Mouse (Mus musculus) CH12.LX (cell line): ENCODE results near the gene Axdnd1. TPM values are rescaled to one million over a fixed set of nuclear protein-coding genes. Genes with fewer than 3 reads are reported as not detected.

Experiments
- DNase-seq: peaks from one replicate; pipeline ENCODE4 v3.0.0-alpha.2; 2013; ENCODE audit errors: extremely low read depth
- H3K27ac ChIP-seq: 2 replicates; pipeline ENCODE4 v1.5.1; 2012; ENCODE audit warnings: low read depth, mild to moderate bottlenecking, control low read depth, moderate library complexity; ENCODE audit not compliant: insufficient read depth
- H3K27me3 ChIP-seq: replicated peaks from 2 replicates; pipeline ENCODE3; 2012; ENCODE audit warnings: inconsistent platforms
- H3K36me3 ChIP-seq, 2 experiments: replicated peaks in 1 of 2; 2 replicates each; pipeline versions ENCODE3 to v1.6.1; 2012; ENCODE audit warnings: inconsistent platforms in 1 of 2, low read length in 1 of 2, mild to moderate bottlenecking in 1 of 2, mixed read lengths in 1 of 2, moderate library complexity in 1 of 2; ENCODE audit not compliant: control insufficient read depth in 1 of 2, insufficient read depth in 1 of 2
- H3K4me1 ChIP-seq, 2 experiments: 2 replicates each; pipeline ENCODE4 v1.6.1; 2012; ENCODE audit warnings: inconsistent platforms in 1 of 2, moderate library complexity in 1 of 2; ENCODE audit not compliant: insufficient read depth in 2 of 2, control insufficient read depth in 1 of 2
- H3K4me2 ChIP-seq: 2 replicates; pipeline ENCODE4 v1.6.1; 2012; ENCODE audit warnings: low read depth, mild to moderate bottlenecking, control low read depth; ENCODE audit not compliant: poor library complexity, insufficient read depth, severe bottlenecking
- H3K4me3 ChIP-seq, 3 experiments: fragments of 150-350 bp in 1 of 3; sonication (generic) in 1 of 3; replicated peaks in 1 of 3; 2 replicates each; pipeline versions ENCODE3 to v1.5.1; 2011 to 2012; ENCODE audit warnings: low read depth in 2 of 3, low read length in 2 of 3, mild to moderate bottlenecking in 2 of 3, moderate library complexity in 2 of 3, control low read depth in 1 of 3, improper control_type of control experiment in 1 of 3, inconsistent platforms in 1 of 3, mixed read lengths in 1 of 3; ENCODE audit not compliant: poor library complexity in 1 of 3
- H3K79me2 ChIP-seq: replicated peaks from 2 replicates; pipeline ENCODE4 v1.6.1; 2012; ENCODE audit warnings: mild to moderate bottlenecking, moderate library complexity; ENCODE audit not compliant: control insufficient read depth, poor library complexity, insufficient read depth, severe bottlenecking; ENCODE audit errors: extremely low read depth
- H3K9ac ChIP-seq: 2 replicates; pipeline ENCODE4 v1.6.1; 2012; ENCODE audit warnings: low read depth, mild to moderate bottlenecking, control low read depth, moderate library complexity; ENCODE audit not compliant: insufficient read depth
- H3K9me3 ChIP-seq: replicated peaks from 2 replicates; pipeline ENCODE3; 2012; ENCODE audit warnings: low read length, inconsistent platforms, mixed read lengths
- CHD1 ChIP-seq: IDR thresholded peaks from 2 replicates; pipeline ENCODE4 v1.6.1; 2012; ENCODE audit warnings: low read depth, low read length, improper control_type of control experiment, inconsistent platforms
- CHD2 ChIP-seq: IDR thresholded peaks from 2 replicates; pipeline ENCODE4 v1.6.1; 2011; ENCODE audit warnings: low read length, improper control_type of control experiment
- ETS1 ChIP-seq: conservative IDR thresholded peaks from 2 replicates; pipeline ENCODE4 v1.6.1; 2012; ENCODE audit warnings: low read depth, mild to moderate bottlenecking, inconsistent platforms, low read length, improper control_type of control experiment, moderate library complexity
- IRF4 ChIP-seq: IDR thresholded peaks from 2 replicates; pipeline ENCODE4 v1.6.1; 2014; ENCODE audit warnings: low read depth, mild to moderate bottlenecking, inconsistent platforms, low read length, improper control_type of control experiment
- JUN ChIP-seq: IDR thresholded peaks from 2 replicates; pipeline ENCODE4 v1.6.1; 2011; ENCODE audit warnings: low read depth, mild to moderate bottlenecking, low read length, improper control_type of control experiment, moderate library complexity; ENCODE audit not compliant: insufficient read depth
- MAX ChIP-seq: IDR thresholded peaks from 2 replicates; pipeline ENCODE4 v1.6.1; 2011; ENCODE audit warnings: low read length, improper control_type of control experiment
- MEF2A ChIP-seq: IDR thresholded peaks from 2 replicates; pipeline ENCODE4 v1.6.1; 2014; ENCODE audit warnings: low read depth, mild to moderate bottlenecking, inconsistent platforms, low read length, improper control_type of control experiment, borderline replicate concordance
- MXI1 ChIP-seq: IDR thresholded peaks from 2 replicates; pipeline ENCODE4 v1.6.1; 2011; ENCODE audit warnings: mild to moderate bottlenecking, low read depth, low read length, improper control_type of control experiment
- NRF1 ChIP-seq: IDR thresholded peaks from 2 replicates; pipeline ENCODE4 v1.6.1; 2014; ENCODE audit warnings: low read depth, mild to moderate bottlenecking, inconsistent platforms, low read length, improper control_type of control experiment, moderate library complexity
- PAX5 ChIP-seq: IDR thresholded peaks from 2 replicates; pipeline ENCODE4 v1.6.1; 2012; ENCODE audit warnings: low read length, inconsistent platforms, mixed read lengths
- RAD21 ChIP-seq: IDR thresholded peaks from 2 replicates; pipeline ENCODE4 v1.6.1; 2011; ENCODE audit warnings: low read depth, mild to moderate bottlenecking, low read length, improper control_type of control experiment, moderate library complexity
- SMC3 ChIP-seq: IDR thresholded peaks from 2 replicates; pipeline ENCODE4 v1.6.1; 2011; ENCODE audit warnings: low read depth, low read length, improper control_type of control experiment
- TCF12 ChIP-seq: IDR thresholded peaks from 2 replicates; pipeline ENCODE4 v1.6.1; 2014; ENCODE audit warnings: low read depth, mild to moderate bottlenecking, inconsistent platforms, low read length, improper control_type of control experiment
- USF2 ChIP-seq: conservative IDR thresholded peaks from 2 replicates; pipeline ENCODE4 v1.6.1; 2011; ENCODE audit warnings: low read depth, low read length, improper control_type of control experiment
- ZMIZ1 ChIP-seq: IDR thresholded peaks from 2 replicates; pipeline ENCODE4 v1.6.1; 2012; ENCODE audit warnings: low read depth, mild to moderate bottlenecking, inconsistent platforms, low read length, improper control_type of control experiment
- dilution Hi-C: fragments of 300-500 bp; cut with MboI; formaldehyde crosslinking; loops from 2 replicates; pipeline ENCODE4 v1.14.3; 2020; ENCODE audit warnings: low sequenced_read_pairs; ENCODE audit not compliant: extremely low pct_unique_long_range_greater_than_20kb, extremely low pct_ligation_motif_present
- in situ Hi-C: fragments of 300-500 bp; cut with MboI; formaldehyde crosslinking; loops from 3 replicates; pipeline ENCODE4 v1.14.3; 2019; ENCODE audit warnings: low sequenced_read_pairs, low pct_ligation_motif_present, low pct_unique_long_range_greater_than_20kb, mixed read lengths
- polyA plus RNA-seq: library from polyadenylated mRNA; unstranded; fragments of >175 nt; gene quantifications from 2 replicates; pipeline ENCODE4 v1.2.1, GENCODE M21; 2012; ENCODE audit warnings: low read depth; ENCODE audit not compliant: insufficient read length
- total RNA-seq, 2 experiments: library from RNA; depleted of rRNA; stranded (reverse); fragments of 300-350 nt in 1 of 2; fragments of >200 nt in 1 of 2; gene quantifications; 2 replicates each; pipeline ENCODE4 v1.2.3; 2012 to 2014

Gene Axdnd1
- total and polyA plus RNA-seq, 3 experiments, result not detected

GRCm38 (mm10) chr1:156442266-156442665 lies 21.3 kb upstream of the Axdnd1 start:
- no peaks in the 10 kb centered on the region for H3K79me2 ChIP-seq
- no peak overlapping the region for H3K4me3 ChIP-seq
- no peak for DNase-seq
- no peak for TF ChIP-seq CHD2
- TF ChIP-seq ETS1, result no peak
- TF ChIP-seq USF2, result no peak
- TF ChIP-seq TCF12, result no peak
- TF ChIP-seq RAD21, result no peak
- TF ChIP-seq MEF2A, result no peak
- no peak for TF ChIP-seq ZMIZ1
- no peak for TF ChIP-seq IRF4
- no peak for TF ChIP-seq MAX
- H3K36me3 ChIP-seq, result peaks cover 4 to 29% of the 10 kb centered on the region in 2 experiments
- dilution Hi-C loops, result no loop called here
- in situ Hi-C loops, result no loop called here
- no peak overlapping the region for H3K4me2 ChIP-seq
- no peaks in the 10 kb centered on the region for H3K9me3 ChIP-seq
- H3K27ac ChIP-seq, result no peak overlapping the region
- H3K9ac ChIP-seq, result no peak overlapping the region
- H3K27me3 ChIP-seq, result no peaks in the 10 kb centered on the region
- H3K4me1 ChIP-seq, result peaks cover 8 to 13% of the 10 kb centered on the region in 2 experiments; a peak in 3 of 4 replicates

DNA sequence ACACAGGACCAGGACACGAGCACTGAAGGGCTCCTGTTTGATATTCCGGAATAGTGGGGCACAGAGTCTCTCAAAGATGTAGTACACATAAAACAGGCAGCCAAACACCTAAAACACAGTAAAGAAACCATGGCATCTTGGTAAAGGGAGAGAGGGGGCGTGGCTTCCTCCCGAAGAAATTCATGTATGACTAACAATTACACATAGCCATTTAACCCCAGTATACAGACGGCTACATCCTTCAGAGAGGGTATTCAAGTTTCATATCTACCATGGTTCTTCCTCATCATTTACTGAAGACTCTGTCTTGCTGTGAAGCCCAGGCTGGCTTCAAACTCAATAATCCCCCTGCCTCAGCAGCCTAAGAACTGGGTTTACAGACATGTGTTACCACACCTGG lies 16.8 kb upstream of the Axdnd1 start:
- peaks cover 6 to 35% of the 10 kb centered on the region in 2 experiments for H3K36me3 ChIP-seq
- in situ Hi-C loops (no loop called here), dilution Hi-C loops (no loop called here)
- H3K4me2 ChIP-seq, result peak overlapping the region; percentile 61
- no peaks in the 10 kb centered on the region for H3K27me3 ChIP-seq
- TF ChIP-seq CHD1 (0 out of 2 replicates have a peak, but pooled peaks have one; percentile 5), NRF1 (no peak), SMC3 (no peak), MEF2A (no peak), PAX5 (no peak), JUN (no peak), MXI1 (peak; percentile 21; the same call in 1 of the 2 replicates)
- peak overlapping the region in 1 of 3 experiments; percentile 29 for H3K4me3 ChIP-seq
- no peaks in the 10 kb centered on the region for H3K9me3 ChIP-seq
- DNase-seq, result peak; percentile 33
- H3K27ac ChIP-seq, result peak overlapping the region; percentile 67
- H3K79me2 ChIP-seq, result no peaks in the 10 kb centered on the region
- H3K9ac ChIP-seq, result no peak overlapping the region
- H3K4me1 ChIP-seq, result peaks cover 11 to 22% of the 10 kb centered on the region in 2 experiments
